Mouse (Mus musculus): ENCODE measurements around the gene Myo18a. TPM values are rescaled to one million over a fixed set of nuclear protein-coding genes. Genes with fewer than 3 reads are reported as not detected.

Myo18a gene
- total and polyA plus RNA-seq, 2 experiments from 2014 or later, result 35.0 to 82.0 TPM

DNA sequence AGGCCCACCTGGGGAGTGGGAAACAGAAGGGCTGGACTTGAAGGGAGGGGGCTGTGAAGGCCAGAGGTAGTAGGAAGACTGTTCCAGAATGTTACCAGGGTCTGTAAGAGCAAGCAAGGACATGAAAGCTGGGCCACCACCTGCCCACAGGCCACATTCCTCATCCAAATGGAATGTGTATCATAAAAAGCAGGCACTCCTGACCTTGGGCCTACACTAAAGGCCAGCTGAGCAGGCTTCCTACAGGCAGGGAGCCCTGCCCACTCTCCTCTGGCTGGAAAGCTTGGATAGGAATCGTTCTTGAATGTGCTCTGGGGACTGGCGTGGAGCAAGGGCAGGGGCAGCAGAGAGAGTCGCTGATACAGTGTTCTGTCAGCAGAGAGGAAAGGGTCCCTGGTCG is 73.7 kb downstream of the Myo18a start:
- Histone ChIP-seq H3K4me2 (ENCODE audit: low read depth, low read length, poor library complexity, severe bottlenecking) (no peak overlapping the region), H3K27ac (ENCODE audit: low read depth, low read length) (no peak overlapping the region), H3K27me3 (ENCODE audit: insufficient read depth, low read length) (no peaks in the 10 kb centered on the region), H3K9me3 (ENCODE audit: low read length) (no peaks in the 10 kb centered on the region), H3K9ac (replicated peaks; ENCODE audit: low read length, poor library complexity, severe bottlenecking) (no peak overlapping the region), H3K4me1 (ENCODE audit: insufficient read depth, low read length) (no peaks in the 10 kb centered on the region), H3K4me3 (ENCODE audit: low read depth, low read length) (no peak overlapping the region), H3K36me3 (ENCODE audit: insufficient read depth, low read length) (peaks cover 70% of the 10 kb centered on the region)
- no peak for TF ChIP-seq CTCF (IDR thresholded peaks at IDR 0.05)
- DNase-seq (ENCODE audit: low spot score) (no peak), ATAC-seq (ENCODE audit: low FRiP score) (no peak)
- WGBS, result 75% methylated on average over 4 of the region's 4 CpGs

DNA sequence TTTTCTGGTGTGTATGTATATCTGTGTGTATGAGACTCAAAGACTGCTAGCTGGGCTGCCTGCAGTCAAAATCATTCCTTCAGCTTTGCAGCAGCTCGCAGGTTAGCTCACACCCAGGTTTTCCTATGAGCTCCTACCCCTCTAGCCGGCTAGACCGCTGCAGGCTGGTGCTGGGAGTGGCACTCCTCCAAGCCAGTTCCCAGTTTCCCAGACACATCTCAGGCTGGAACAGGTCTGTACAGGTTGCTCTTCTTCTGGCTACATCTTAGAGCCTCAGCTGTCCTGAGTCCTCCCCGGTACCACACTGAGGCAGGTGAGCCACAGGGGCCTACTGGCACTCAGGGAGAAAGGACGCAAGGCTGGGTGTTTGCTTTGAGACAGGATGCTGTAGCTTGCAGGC is 74.8 kb downstream of the Myo18a start:
- 90% methylated on average over 5 of the region's 5 CpGs for WGBS
- no peak overlapping the region for H3K9ac ChIP-seq (replicated peaks; ENCODE audit: low read length, poor library complexity, severe bottlenecking)
- H3K4me1 ChIP-seq (ENCODE audit: insufficient read depth, low read length), result no peaks in the 10 kb centered on the region
- H3K27ac ChIP-seq (ENCODE audit: low read depth, low read length), result no peak overlapping the region
- no peak overlapping the region for H3K4me2 ChIP-seq (ENCODE audit: low read depth, low read length, poor library complexity, severe bottlenecking)
- H3K27me3 ChIP-seq (ENCODE audit: insufficient read depth, low read length), result no peaks in the 10 kb centered on the region
- H3K4me3 ChIP-seq (ENCODE audit: low read depth, low read length), result no peak overlapping the region
- H3K36me3 ChIP-seq (ENCODE audit: insufficient read depth, low read length), result peaks cover 71% of the 10 kb centered on the region
- ATAC-seq (ENCODE audit: low FRiP score), result no peak
- no peaks in the 10 kb centered on the region for H3K9me3 ChIP-seq (ENCODE audit: low read length)
- TF ChIP-seq CTCF (IDR thresholded peaks at IDR 0.05), result no peak
- no peak for DNase-seq (ENCODE audit: low spot score)

DNA sequence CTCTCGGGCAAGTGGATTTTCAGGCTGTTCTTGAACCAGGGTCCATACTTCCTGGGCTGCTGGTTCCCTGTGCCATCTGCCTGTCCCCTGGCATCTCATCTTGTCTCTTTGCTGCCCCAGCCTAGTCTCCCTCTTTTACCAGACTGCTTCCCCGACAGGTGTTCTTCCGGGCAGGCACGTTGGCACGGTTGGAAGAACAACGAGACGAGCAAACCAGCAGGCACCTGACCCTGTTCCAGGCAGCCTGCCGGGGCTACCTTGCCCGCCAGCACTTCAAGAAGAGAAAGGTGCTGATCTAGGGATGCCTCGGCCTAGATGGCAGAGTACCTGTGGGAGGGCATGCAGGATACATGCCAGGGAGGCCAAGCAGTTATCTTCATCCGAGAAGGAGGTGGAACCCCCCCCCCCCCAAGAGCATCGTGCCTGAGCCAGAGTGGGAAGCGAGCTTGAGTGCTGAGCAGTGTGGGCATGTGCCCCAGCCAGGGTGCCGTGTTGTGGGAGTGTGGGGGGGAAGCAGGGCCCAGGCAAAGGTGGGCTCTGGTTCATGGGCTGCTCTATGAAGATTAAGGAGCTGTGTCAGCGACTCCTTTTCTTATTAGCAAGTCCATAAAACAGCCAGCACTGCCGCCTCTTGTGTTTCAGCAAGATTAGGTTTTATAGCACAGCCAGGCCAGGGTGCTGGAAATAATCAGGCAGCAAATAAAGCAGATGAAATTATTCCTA is 77.6 kb downstream of the Myo18a start:
- Histone ChIP-seq H3K4me1 (ENCODE audit: insufficient read depth, low read length) (no peaks in the 10 kb centered on the region), H3K4me2 (ENCODE audit: low read depth, low read length, poor library complexity, severe bottlenecking) (no peak overlapping the region), H3K27ac (ENCODE audit: low read depth, low read length) (no peak overlapping the region), H3K36me3 (ENCODE audit: insufficient read depth, low read length) (peaks cover 77% of the 10 kb centered on the region), H3K9ac (replicated peaks; ENCODE audit: low read length, poor library complexity, severe bottlenecking) (0 out of 2 replicates have a peak overlapping the region, but pooled peaks have one; percentile 2), H3K27me3 (ENCODE audit: insufficient read depth, low read length) (no peaks in the 10 kb centered on the region), H3K4me3 (ENCODE audit: low read depth, low read length) (no peak overlapping the region), H3K9me3 (ENCODE audit: low read length) (no peaks in the 10 kb centered on the region)
- no peak for DNase-seq (ENCODE audit: low spot score)
- TF ChIP-seq CTCF (IDR thresholded peaks at IDR 0.05), result no peak
- 86% methylated on average over 16 of the region's 16 CpGs for WGBS
- ATAC-seq (ENCODE audit: low FRiP score), result no peak

DNA sequence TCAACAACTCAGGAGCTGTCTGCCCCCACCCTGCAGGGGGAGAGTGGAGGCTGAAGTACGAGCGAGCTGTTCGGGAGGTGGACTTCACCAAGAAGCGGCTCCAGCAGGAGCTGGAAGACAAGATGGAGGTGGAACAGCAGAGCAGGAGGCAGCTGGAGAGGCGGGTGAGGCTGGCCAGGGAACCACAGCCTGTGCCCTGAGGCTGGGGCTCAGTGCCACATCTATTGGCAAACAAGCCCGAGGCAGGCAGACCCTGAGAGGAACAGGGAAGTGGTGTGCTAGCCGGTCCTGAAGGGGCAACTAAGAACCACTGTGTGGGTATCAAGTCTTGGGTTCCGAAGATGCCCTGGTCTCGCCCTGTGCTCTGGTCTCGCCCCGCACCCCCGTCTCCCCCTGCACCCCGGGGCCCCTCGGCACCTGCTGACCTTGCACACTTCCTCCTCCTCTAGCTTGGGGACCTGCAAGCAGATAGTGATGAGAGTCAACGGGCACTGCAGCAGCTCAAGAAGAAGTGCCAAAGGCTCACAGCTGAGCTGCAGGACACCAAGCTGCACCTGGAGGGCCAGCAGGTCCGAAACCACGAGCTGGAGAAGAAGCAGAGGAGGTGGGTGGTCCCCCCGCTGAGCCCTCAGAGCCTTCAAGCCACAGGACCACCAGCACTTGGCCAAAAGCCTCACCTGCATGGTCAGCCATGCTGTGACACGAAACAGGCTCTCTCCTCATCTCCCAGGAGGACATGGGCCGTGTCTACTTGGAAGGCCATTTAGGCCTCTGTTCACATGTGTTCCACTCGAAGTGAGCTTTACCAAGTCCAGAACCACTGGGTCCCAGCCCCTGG is 80.2 kb downstream of the Myo18a start:
- Histone ChIP-seq H3K4me1 (ENCODE audit: insufficient read depth, low read length) (0 out of 2 replicates have a peak, but pooled peaks cover 5% of the 10 kb centered on the region), H3K4me3 (ENCODE audit: low read depth, low read length) (no peak overlapping the region), H3K9ac (replicated peaks; ENCODE audit: low read length, poor library complexity, severe bottlenecking) (no peak overlapping the region), H3K36me3 (ENCODE audit: insufficient read depth, low read length) (peaks cover 77% of the 10 kb centered on the region), H3K27me3 (ENCODE audit: insufficient read depth, low read length) (no peaks in the 10 kb centered on the region), H3K9me3 (ENCODE audit: low read length) (no peaks in the 10 kb centered on the region), H3K27ac (ENCODE audit: low read depth, low read length) (no peak overlapping the region), H3K4me2 (ENCODE audit: low read depth, low read length, poor library complexity, severe bottlenecking) (no peak overlapping the region)
- no peak for ATAC-seq (ENCODE audit: low FRiP score)
- no peak for TF ChIP-seq CTCF (IDR thresholded peaks at IDR 0.05)
- DNase-seq (ENCODE audit: low spot score), result no peak
- 89% methylated on average over 20 of the region's 21 CpGs for WGBS

DNA sequence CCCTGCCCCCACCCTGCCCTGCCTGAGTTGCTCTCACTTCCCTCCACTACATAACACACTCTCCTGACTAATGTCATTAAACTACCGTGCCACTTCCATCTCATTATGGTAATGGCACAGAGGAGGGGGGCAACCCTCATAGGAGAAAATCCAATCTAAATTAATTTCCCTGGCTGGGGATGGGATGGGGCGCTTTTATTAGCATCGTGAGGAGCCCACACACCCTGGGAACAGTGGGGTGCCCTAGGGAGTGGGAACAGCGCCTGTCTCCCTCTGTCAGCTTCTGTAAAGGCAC is 80.8 kb downstream of the Myo18a start:
- TF ChIP-seq CTCF (IDR thresholded peaks at IDR 0.05), result no peak
- no peak overlapping the region for H3K9ac ChIP-seq (replicated peaks; ENCODE audit: low read length, poor library complexity, severe bottlenecking)
- ATAC-seq (ENCODE audit: low FRiP score) (no peak), DNase-seq (ENCODE audit: low spot score) (no peak)
- H3K4me1 ChIP-seq (ENCODE audit: insufficient read depth, low read length), result peaks cover 5% of the 10 kb centered on the region; the same call in 1 of the 2 replicates
- H3K4me2 ChIP-seq (ENCODE audit: low read depth, low read length, poor library complexity, severe bottlenecking), result no peak overlapping the region
- H3K27ac ChIP-seq (ENCODE audit: low read depth, low read length), result no peak overlapping the region
- WGBS, result 43% methylated on average over 4 of the region's 4 CpGs
- H3K36me3 ChIP-seq (ENCODE audit: insufficient read depth, low read length), result peaks cover 77% of the 10 kb centered on the region
- H3K9me3 ChIP-seq (ENCODE audit: low read length), result no peaks in the 10 kb centered on the region
- no peaks in the 10 kb centered on the region for H3K27me3 ChIP-seq (ENCODE audit: insufficient read depth, low read length)
- no peak overlapping the region for H3K4me3 ChIP-seq (ENCODE audit: low read depth, low read length)

DNA sequence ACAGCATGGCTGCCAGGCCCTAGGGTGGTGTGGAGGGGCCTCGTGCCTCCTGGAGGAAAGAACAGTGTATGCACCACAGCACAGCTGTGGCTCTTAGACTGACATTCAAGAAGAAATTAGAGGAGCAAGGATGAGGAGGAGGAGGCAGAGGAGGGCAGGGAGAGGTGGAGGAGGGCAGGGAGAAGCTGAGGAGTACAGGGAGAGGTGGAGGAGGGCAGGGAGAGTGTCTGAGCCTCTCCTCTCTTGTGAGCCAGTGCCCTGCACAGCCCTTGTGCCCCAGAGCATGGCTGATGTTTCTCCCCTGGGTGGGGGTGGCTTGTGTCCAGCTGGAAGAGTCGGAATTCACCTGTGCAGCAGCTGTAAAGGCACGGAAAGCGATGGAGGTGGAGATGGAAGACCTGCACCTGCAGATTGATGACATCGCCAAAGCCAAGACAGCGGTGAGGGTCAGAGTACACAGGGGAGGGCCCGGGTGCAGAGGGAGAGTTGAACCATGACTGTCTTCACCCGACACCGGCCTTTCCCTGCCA is 84.6 kb downstream of the Myo18a start:
- peaks cover 63% of the 10 kb centered on the region for H3K36me3 ChIP-seq (ENCODE audit: insufficient read depth, low read length)
- H3K27me3 ChIP-seq (ENCODE audit: insufficient read depth, low read length), result no peaks in the 10 kb centered on the region
- WGBS, result 59% methylated on average over 9 of the region's 9 CpGs
- no peak overlapping the region for H3K4me2 ChIP-seq (ENCODE audit: low read depth, low read length, poor library complexity, severe bottlenecking)
- no peaks in the 10 kb centered on the region for H3K9me3 ChIP-seq (ENCODE audit: low read length)
- peaks cover 22% of the 10 kb centered on the region; the same call in 1 of the 2 replicates for H3K4me1 ChIP-seq (ENCODE audit: insufficient read depth, low read length)
- H3K4me3 ChIP-seq (ENCODE audit: low read depth, low read length), result no peak overlapping the region
- ATAC-seq (ENCODE audit: low FRiP score) (no peak), DNase-seq (ENCODE audit: low spot score) (no peak)
- no peak for TF ChIP-seq CTCF (IDR thresholded peaks at IDR 0.05)
- peak overlapping the region; percentile 44 for H3K27ac ChIP-seq (ENCODE audit: low read depth, low read length)
- H3K9ac ChIP-seq (replicated peaks; ENCODE audit: low read length, poor library complexity, severe bottlenecking), result peak overlapping the region; percentile 14; the same call in 1 of the 2 replicates
